Mouse (Mus musculus) hindbrain, embryonic 11.5 days (tissue): ENCODE measurements at regions not wholly inside any gene's neighbourhood (a gene's known extent, or its start where the extent isn't known, plus 50 kb on each side); places are given as distances from the start of the nearest gene placed in this dataset.

Experiments used
- ATAC-seq: fragments of 200-750 bp; cut with Nextera tagmentation; 2 replicates; pipeline ENCODE4 v1.8.0; 2017; ENCODE audit warnings: mild to moderate bottlenecking, moderate TSS enrichment, moderate library complexity; ENCODE audit not compliant: low FRiP score
- DNase-seq: peaks from one replicate; pipeline ENCODE4 v3.0.0-alpha.2; 2015; ENCODE audit warnings: low spot score
- H3K27ac ChIP-seq: fragments of 300-500 bp; sonication (generic); 2 replicates; pipeline ENCODE4 v1.5.1; 2014; ENCODE audit warnings: mild to moderate bottlenecking, low read depth, low read length
- H3K27me3 ChIP-seq: fragments of 300-500 bp; sonication (generic); 2 replicates; pipeline ENCODE4 v1.6.1; 2014; ENCODE audit warnings: mild to moderate bottlenecking, low read length, moderate library complexity, mixed read lengths; ENCODE audit not compliant: control insufficient read depth, insufficient read depth
- H3K36me3 ChIP-seq: fragments of 300-500 bp; sonication (generic); 2 replicates; pipeline ENCODE4 v1.6.1; 2014; ENCODE audit warnings: mild to moderate bottlenecking, low read length, moderate library complexity, mixed read lengths; ENCODE audit not compliant: control insufficient read depth, insufficient read depth
- H3K4me1 ChIP-seq: fragments of 300-500 bp; sonication (generic); replicated peaks from 2 replicates; pipeline ENCODE4 v1.6.1; 2014; ENCODE audit warnings: low read length, mixed read lengths; ENCODE audit not compliant: control insufficient read depth, insufficient read depth
- H3K4me2 ChIP-seq: fragments of 300-500 bp; sonication (generic); replicated peaks from 2 replicates; pipeline ENCODE4 v1.6.1; 2014; ENCODE audit warnings: mild to moderate bottlenecking, low read depth, low read length
- H3K4me3 ChIP-seq: fragments of 300-500 bp; sonication (generic); 2 replicates; pipeline ENCODE4 v1.5.1; 2014; ENCODE audit warnings: low read depth, low read length
- H3K9ac ChIP-seq: fragments of 300-500 bp; sonication (generic); 2 replicates; pipeline ENCODE4 v1.6.1; 2014; ENCODE audit warnings: low read depth, low read length
- H3K9me3 ChIP-seq: fragments of 300-500 bp; sonication (generic); 2 replicates; pipeline ENCODE4 v1.6.1; 2016; ENCODE audit warnings: low read length; ENCODE audit not compliant: control insufficient read depth
- whole genome bisulfite sequencing: fragments of 180-500 bp; shearing (Covaris S2); extraction: QIAGEN DNeasy Blood & Tissue Kit; methylation state at CpG from one replicate; pipeline ENCODE4 v1.1.7; 2014; 5-methylcytosine and 5-hydroxymethylcytosine counted together

DNA sequence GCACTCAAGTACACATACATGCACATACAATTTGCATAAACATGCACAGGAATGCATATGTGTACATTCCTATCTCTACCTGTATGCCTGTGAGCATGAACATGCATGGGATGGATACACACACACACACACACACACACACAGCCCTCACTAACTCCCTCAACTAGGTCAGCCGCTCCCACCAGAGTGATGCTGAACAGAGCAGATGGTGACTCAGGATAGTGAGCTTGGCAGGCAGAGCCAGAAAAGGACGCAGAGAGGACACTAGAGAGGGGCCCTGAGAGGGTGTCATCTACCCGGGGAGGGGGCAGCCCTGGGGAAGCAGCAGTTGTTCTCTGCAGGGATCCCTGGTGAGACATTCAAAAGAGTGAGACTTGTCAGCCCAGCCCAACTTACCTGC lies 85.6 kb upstream of the Nectin1 start:
- WGBS, result 78% methylated on average over 3 of the region's 3 CpGs
- Histone ChIP-seq H3K36me3 (no peaks in the 10 kb centered on the region), H3K27ac (no peak overlapping the region), H3K4me2 (no peak overlapping the region), H3K9me3 (no peaks in the 10 kb centered on the region), H3K9ac (no peak overlapping the region), H3K4me1 (no peaks in the 10 kb centered on the region), H3K4me3 (no peak overlapping the region), H3K27me3 (no peaks in the 10 kb centered on the region)
- ATAC-seq (no peak), DNase-seq (no peak)

- Histone ChIP-seq H3K36me3 (no peaks in the 10 kb centered on the region), H3K27ac (no peak overlapping the region), H3K9ac (no peak overlapping the region), H3K9me3 (no peaks in the 10 kb centered on the region), H3K4me1 (no peaks in the 10 kb centered on the region), H3K4me2 (no peak overlapping the region), H3K27me3 (no peaks in the 10 kb centered on the region), H3K4me3 (no peak overlapping the region)
- ATAC-seq (no peak), DNase-seq (no peak)
- WGBS, result 58% methylated on average over 6 of the region's 6 CpGs
Observed at GRCm38 (mm10) chr9:43659237-43659636, 84.5 kb upstream of the Nectin1 start.

DNA sequence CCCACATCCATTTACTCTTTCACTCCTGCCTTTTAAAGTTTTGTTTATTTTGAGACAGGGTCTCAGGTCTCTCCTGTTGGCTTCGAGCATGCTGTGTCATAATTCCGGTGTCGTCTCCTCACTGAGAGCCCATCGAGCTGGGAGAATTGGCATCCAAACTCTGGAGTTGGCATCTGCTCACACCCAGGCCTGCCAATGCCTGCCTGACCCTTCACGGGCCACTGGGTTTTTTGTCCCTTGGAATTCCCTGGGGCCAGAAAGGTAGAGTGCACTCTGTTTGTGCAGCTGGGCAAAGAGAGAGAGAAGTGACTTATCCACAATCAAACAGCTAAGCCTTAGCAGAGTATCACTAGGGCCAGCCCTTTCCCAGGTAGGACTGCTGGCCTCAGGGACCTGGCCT lies 83.6 kb upstream of the Nectin1 start:
- Histone ChIP-seq H3K27me3 (no peaks in the 10 kb centered on the region), H3K9me3 (no peaks in the 10 kb centered on the region), H3K27ac (no peak overlapping the region), H3K9ac (no peak overlapping the region), H3K4me3 (no peak overlapping the region), H3K4me2 (no peak overlapping the region), H3K36me3 (no peaks in the 10 kb centered on the region), H3K4me1 (no peaks in the 10 kb centered on the region)
- 82% methylated on average over 5 of the region's 5 CpGs for WGBS
- ATAC-seq, result no peak
- DNase-seq, result no peak

DNA sequence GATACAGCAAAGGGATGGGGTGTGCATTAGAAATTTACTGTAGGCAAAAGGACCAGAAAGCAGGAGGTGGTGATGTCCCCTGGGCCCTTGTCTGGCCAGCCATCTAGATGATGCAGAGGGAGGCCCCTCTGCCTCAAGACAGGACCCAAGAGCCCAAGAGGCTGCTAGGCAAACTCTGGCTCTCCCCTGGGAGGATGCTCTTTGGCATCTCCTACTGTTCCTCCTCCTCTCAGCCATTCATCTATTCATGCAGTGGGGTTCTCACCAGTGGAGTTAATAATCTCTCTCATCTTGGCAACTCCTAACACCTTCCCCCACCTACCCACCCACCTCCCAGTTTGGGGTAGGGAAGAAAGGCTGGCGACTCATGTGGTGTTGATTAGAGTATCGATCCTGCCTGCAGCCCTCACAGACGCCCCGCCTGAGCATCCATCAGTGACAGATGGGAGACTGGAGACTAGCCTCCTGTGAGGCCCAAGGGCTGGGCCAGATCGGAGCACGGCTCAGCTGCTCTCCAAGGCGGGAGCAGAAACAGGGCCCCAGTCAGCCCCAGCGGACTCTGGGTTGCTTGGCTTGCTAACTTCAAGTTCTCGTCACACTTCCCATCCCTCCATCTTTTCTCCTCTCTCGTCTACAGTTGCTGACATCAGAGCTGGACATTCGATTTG lies 82.8 kb upstream of the Nectin1 start:
- no peak overlapping the region for H3K4me3 ChIP-seq
- no peaks in the 10 kb centered on the region for H3K36me3 ChIP-seq
- peak overlapping the region; percentile 30; the same call in 1 of the 2 replicates for H3K27ac ChIP-seq
- ATAC-seq (no peak), DNase-seq (peak; percentile 36)
- no peaks in the 10 kb centered on the region for H3K4me1 ChIP-seq
- H3K9me3 ChIP-seq, result no peaks in the 10 kb centered on the region
- WGBS, result 39% methylated on average over 11 of the region's 11 CpGs
- no peak overlapping the region for H3K9ac ChIP-seq
- H3K4me2 ChIP-seq, result no peak overlapping the region
- no peaks in the 10 kb centered on the region for H3K27me3 ChIP-seq

GRCm38 (mm10) chr9:43661646-43662045 lies 82.1 kb upstream of the Nectin1 start:
- no peaks in the 10 kb centered on the region for H3K27me3 ChIP-seq
- DNase-seq, result no peak
- H3K36me3 ChIP-seq, result no peaks in the 10 kb centered on the region
- H3K4me2 ChIP-seq, result no peak overlapping the region
- no peak overlapping the region for H3K4me3 ChIP-seq
- H3K9me3 ChIP-seq, result no peaks in the 10 kb centered on the region
- ATAC-seq, result no peak
- 41% methylated on average over 6 of the region's 6 CpGs for WGBS
- H3K4me1 ChIP-seq, result no peaks in the 10 kb centered on the region
- H3K9ac ChIP-seq, result no peak overlapping the region
- 0 out of 2 replicates have a peak overlapping the region, but pooled peaks have one; percentile 30 for H3K27ac ChIP-seq

DNA sequence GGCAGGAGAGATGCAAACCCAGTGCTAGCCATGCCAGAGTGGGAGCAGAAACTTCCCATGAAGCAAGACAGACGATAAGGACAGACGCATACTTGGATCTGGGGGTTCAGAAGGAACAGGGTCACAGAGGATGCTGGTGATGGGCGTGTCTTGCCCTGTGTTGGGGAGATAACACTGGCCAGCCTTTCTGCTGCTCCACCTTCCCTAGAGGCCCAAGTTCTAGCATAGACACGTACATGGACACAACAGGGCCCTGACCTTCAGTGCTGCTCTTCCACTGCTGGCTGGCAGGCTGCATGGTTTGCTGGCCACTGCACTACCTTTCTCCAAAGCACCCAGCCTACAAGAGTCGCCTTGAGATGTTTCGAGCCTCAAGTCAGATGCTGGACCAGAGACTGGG lies 76.4 kb upstream of the Nectin1 start:
- H3K27me3 ChIP-seq, result no peaks in the 10 kb centered on the region
- no peak for ATAC-seq

DNA sequence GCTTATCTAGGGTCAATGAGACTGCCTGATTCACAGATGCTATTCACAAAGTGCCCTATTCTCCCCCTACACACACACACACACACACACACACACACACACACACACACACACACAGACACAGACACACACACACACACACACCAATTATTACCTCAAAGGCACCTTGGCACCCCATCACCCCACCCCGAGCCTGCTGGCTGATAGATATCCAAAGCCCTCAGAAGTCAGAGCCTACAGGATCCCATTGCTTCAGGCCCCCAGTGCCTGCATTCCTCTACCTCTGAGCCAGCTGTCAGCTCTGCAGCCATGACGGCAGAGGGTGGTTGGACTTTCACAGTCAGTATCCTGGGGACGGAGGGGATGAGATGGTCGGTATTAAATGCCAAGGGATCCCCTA lies 75.8 kb upstream of the Nectin1 start:
- Histone ChIP-seq H3K4me3 (no peak overlapping the region), H3K4me2 (no peak overlapping the region), H3K9ac (no peak overlapping the region), H3K36me3 (no peaks in the 10 kb centered on the region), H3K27ac (no peak overlapping the region), H3K4me1 (no peaks in the 10 kb centered on the region), H3K9me3 (no peaks in the 10 kb centered on the region), H3K27me3 (no peaks in the 10 kb centered on the region)
- DNase-seq, result no peak
- no peak for ATAC-seq
- WGBS, result 86% methylated on average over 4 of the region's 4 CpGs

More for the DNA sequence above, 76.4 kb upstream of the Nectin1 start:
- H3K9me3 ChIP-seq, result no peaks in the 10 kb centered on the region
- WGBS, result 82% methylated on average over 6 of the region's 6 CpGs
- no peak overlapping the region for H3K4me2 ChIP-seq
- DNase-seq, result no peak
- H3K27ac ChIP-seq, result no peak overlapping the region
- H3K9ac ChIP-seq, result no peak overlapping the region
- no peak overlapping the region for H3K4me3 ChIP-seq
- no peaks in the 10 kb centered on the region for H3K4me1 ChIP-seq
- H3K36me3 ChIP-seq, result no peaks in the 10 kb centered on the region

GRCm38 (mm10) chr9:43668731-43669130 lies 75.1 kb upstream of the Nectin1 start:
- WGBS, result 77% methylated on average over 7 of the region's 7 CpGs
- Histone ChIP-seq H3K9ac (no peak overlapping the region), H3K27ac (no peak overlapping the region), H3K27me3 (no peaks in the 10 kb centered on the region), H3K4me1 (no peaks in the 10 kb centered on the region), H3K9me3 (no peaks in the 10 kb centered on the region), H3K4me3 (no peak overlapping the region), H3K36me3 (no peaks in the 10 kb centered on the region), H3K4me2 (no peak overlapping the region)
- no peak for DNase-seq
- ATAC-seq, result no peak

DNA sequence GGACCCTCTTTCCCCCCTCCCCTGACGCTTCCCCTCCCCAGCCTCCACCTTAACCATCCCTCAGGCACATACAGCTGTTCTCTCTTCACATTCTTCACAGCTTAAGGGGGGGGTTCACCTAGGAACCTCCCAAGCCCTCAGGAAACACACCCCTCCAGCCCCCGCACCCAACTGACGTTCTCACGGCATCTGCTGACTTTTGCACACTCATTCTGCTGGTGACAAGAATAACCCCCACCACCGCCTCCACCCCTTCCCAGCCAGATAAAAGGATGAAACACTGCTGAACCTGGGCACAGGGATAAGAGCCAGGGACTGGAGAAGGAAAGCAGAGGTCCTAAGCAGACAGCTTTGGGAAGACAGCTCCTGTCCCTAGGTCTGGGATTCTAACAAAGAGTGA lies 73.2 kb upstream of the Nectin1 start:
- H3K36me3 ChIP-seq, result no peaks in the 10 kb centered on the region
- no peak overlapping the region for H3K4me2 ChIP-seq
- ATAC-seq, result no peak
- no peak overlapping the region for H3K4me3 ChIP-seq
- no peak overlapping the region for H3K9ac ChIP-seq
- DNase-seq, result no peak
- 72% methylated on average over 5 of the region's 5 CpGs for WGBS
- H3K27ac ChIP-seq, result no peak overlapping the region
- H3K4me1 ChIP-seq, result no peaks in the 10 kb centered on the region; the same call in 1 of the 2 replicates
- no peaks in the 10 kb centered on the region for H3K9me3 ChIP-seq
- no peaks in the 10 kb centered on the region for H3K27me3 ChIP-seq
